Mouse (Mus musculus): ENCODE data around the gene Sh3gl3.

GRCm38 (mm10) chr7:82235486-82235885, 61.8 kb downstream of the Sh3gl3 start:
- TF ChIP-seq CTCF (IDR thresholded peaks at IDR 0.05; ENCODE audit: low read depth) (no peak), EP300 (IDR thresholded peaks at IDR 0.05; ENCODE audit: low read depth) (no peak)
